Mouse (Mus musculus): ENCODE results near the gene Cybrd1. TPM values are rescaled to one million over a fixed set of nuclear protein-coding genes. Genes with fewer than 3 reads are reported as not detected.

Gene Cybrd1
- polyA plus RNA-seq, 1 experiment from 2014 or later, result 0.05 TPM

GRCm38 (mm10) chr2:71152170-71152569, 34.4 kb downstream of the Cybrd1 start:
- in situ Hi-C loops (cut with MboI; ENCODE audit: low pct_unique_long_range_greater_than_20kb), result loop anchor here (10.0 kb wide), 1 partner anchor 73 kb away; no protein-coding TSS in a partner anchor
- ATAC-seq (no peak), DNase-seq (ENCODE audit: low read depth, low spot score) (no peak)
- peak; percentile 24 for TF ChIP-seq CTCF (IDR thresholded peaks at IDR 0.05)
- no peaks in the 10 kb centered on the region for H3K27me3 ChIP-seq
- ChIA-PET POLR2A (no interaction called here), CTCF (interaction anchor here (1.4 kb wide), 1 partner anchor 21 kb away, joined by 3 read pairs; no protein-coding TSS in a partner anchor)

GRCm38 (mm10) chr2:71155486-71155885, 37.8 kb downstream of the Cybrd1 start:
- ATAC-seq (no peak), DNase-seq (ENCODE audit: low read depth, low spot score) (no peak)
- H3K27me3 ChIP-seq, result no peaks in the 10 kb centered on the region
- peak; percentile 93 for TF ChIP-seq CTCF (IDR thresholded peaks at IDR 0.05)
- ChIA-PET CTCF (interaction anchor here (0.6 to 2.4 kb wide), 24 partner anchors 9 to 134 kb away, joined by 3 to 11 read pairs (median 3); partner anchors contain the start of gene Cybrd1), POLR2A (no interaction called here)
- in situ Hi-C loops (cut with MboI; ENCODE audit: low pct_unique_long_range_greater_than_20kb), result loop anchor here (10.0 kb wide), 1 partner anchor 69 kb away; no protein-coding TSS in a partner anchor

DNA sequence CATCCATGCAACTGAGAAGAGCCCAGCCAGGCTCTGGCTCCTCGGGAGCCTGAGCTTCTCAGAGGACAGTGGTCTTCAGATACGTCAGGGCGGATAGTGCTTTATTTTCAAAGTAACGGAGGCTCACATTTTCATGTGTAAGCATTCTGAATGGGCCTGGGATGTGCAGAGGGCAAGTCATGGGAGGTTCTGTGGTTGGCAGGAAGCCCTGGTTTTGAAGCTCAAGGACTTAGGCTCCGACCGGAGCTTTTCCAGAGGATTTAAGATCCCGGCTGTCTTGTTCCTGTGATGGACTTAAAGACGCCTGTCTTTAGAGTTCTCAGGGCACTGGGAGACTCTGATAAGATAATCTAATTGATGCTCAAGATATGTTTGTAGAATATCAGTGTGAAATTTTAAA, 38.7 kb downstream of the Cybrd1 start:
- POLR2A ChIA-PET, result no interaction called here
- in situ Hi-C loops (cut with MboI; ENCODE audit: low pct_unique_long_range_greater_than_20kb), result loop anchor here (10.0 kb wide), 1 partner anchor 68 kb away; no protein-coding TSS in a partner anchor
- no peak for TF ChIP-seq CTCF (IDR thresholded peaks at IDR 0.05)
- CTCF ChIA-PET, result interaction anchor here (0.9 to 1.8 kb wide), 10 partner anchors 8 to 237 kb away, joined by 3 to 8 read pairs (median 3); no protein-coding TSS in a partner anchor
- ATAC-seq (no peak), DNase-seq (ENCODE audit: low read depth, low spot score) (no peak)
- no peaks in the 10 kb centered on the region for H3K27me3 ChIP-seq

GRCm38 (mm10) chr2:71157881-71158280, 40.2 kb downstream of the Cybrd1 start:
- POLR2A ChIA-PET, result no interaction called here
- DNase-seq (ENCODE audit: low read depth, low spot score), result no peak

GRCm38 (mm10) chr2:71159576-71160306, 42.0 kb downstream of the Cybrd1 start:
- CTCF ChIA-PET, result interaction anchor here (1.1 to 1.8 kb wide), 2 partner anchors 13 to 73 kb away, joined by 3 to 6 read pairs; no protein-coding TSS in a partner anchor
- in situ Hi-C loops (cut with MboI; ENCODE audit: low pct_unique_long_range_greater_than_20kb), result loop anchor here (10.0 kb wide), 1 partner anchor 65 kb away; no protein-coding TSS in a partner anchor
- DNase-seq (ENCODE audit: low read depth, low spot score) (no peak), ATAC-seq (no peak)
- H3K27me3 ChIP-seq, result no peaks in the 10 kb centered on the region
- TF ChIP-seq CTCF (IDR thresholded peaks at IDR 0.05), result no peak
- POLR2A ChIA-PET, result no interaction called here

More at GRCm38 (mm10) chr2:71157881-71158280, 40.2 kb downstream of the Cybrd1 start:
- CTCF ChIA-PET, result interaction anchor here (1.0 kb wide), 1 partner anchor 9 kb away, joined by 4 read pairs; no protein-coding TSS in a partner anchor
- in situ Hi-C loops (cut with MboI; ENCODE audit: low pct_unique_long_range_greater_than_20kb), result loop anchor here (10.0 kb wide), 1 partner anchor 67 kb away; no protein-coding TSS in a partner anchor
- no peaks in the 10 kb centered on the region for H3K27me3 ChIP-seq
- ATAC-seq, result no peak
- TF ChIP-seq CTCF (IDR thresholded peaks at IDR 0.05), result no peak

- DNase-seq (ENCODE audit: low read depth, low spot score), result no peak
- no peak for ATAC-seq
- ChIA-PET POLR2A (interaction anchor here (1.0 kb wide), 1 partner anchor 53 kb away, joined by 3 read pairs; no protein-coding TSS in a partner anchor), CTCF (interaction anchor here (1.8 kb wide), 1 partner anchor 12 kb away, joined by 6 read pairs; no protein-coding TSS in a partner anchor)
- H3K27me3 ChIP-seq, result no peaks in the 10 kb centered on the region
- in situ Hi-C loops (cut with MboI; ENCODE audit: low pct_unique_long_range_greater_than_20kb), result no loop called here
- TF ChIP-seq CTCF (IDR thresholded peaks at IDR 0.05), result no peak
Measured at GRCm38 (mm10) chr2:71160307-71160861, 42.7 kb downstream of the Cybrd1 start.

DNA sequence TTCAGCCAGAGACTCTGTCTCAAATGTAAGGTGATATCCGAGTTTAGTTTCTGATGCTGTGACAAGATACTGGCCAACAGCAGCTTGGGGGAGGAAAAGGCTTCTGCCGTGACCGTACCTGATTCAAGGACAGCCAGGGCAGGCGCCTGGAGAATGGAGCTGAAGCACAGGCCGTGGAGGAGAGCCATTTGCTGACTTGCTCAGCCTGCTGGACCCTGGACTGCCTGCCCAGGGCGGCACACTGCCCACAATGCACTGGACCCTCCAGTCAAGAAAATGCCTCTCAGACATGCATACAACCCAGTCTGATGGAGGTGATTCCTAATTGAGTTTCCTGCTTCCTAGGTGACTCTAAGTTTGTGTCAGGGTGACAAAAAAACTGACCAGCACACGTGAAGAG, 43.8 kb downstream of the Cybrd1 start:
- no peak for DNase-seq (ENCODE audit: low read depth, low spot score)
- in situ Hi-C loops (cut with MboI; ENCODE audit: low pct_unique_long_range_greater_than_20kb), result no loop called here
- no peak for ATAC-seq
- ChIA-PET CTCF (interaction anchor here (1.2 kb wide), 1 partner anchor 27 kb away, joined by 3 read pairs; no protein-coding TSS in a partner anchor), POLR2A (no interaction called here)
- no peak for TF ChIP-seq CTCF (IDR thresholded peaks at IDR 0.05)
- no peaks in the 10 kb centered on the region for H3K27me3 ChIP-seq

DNA sequence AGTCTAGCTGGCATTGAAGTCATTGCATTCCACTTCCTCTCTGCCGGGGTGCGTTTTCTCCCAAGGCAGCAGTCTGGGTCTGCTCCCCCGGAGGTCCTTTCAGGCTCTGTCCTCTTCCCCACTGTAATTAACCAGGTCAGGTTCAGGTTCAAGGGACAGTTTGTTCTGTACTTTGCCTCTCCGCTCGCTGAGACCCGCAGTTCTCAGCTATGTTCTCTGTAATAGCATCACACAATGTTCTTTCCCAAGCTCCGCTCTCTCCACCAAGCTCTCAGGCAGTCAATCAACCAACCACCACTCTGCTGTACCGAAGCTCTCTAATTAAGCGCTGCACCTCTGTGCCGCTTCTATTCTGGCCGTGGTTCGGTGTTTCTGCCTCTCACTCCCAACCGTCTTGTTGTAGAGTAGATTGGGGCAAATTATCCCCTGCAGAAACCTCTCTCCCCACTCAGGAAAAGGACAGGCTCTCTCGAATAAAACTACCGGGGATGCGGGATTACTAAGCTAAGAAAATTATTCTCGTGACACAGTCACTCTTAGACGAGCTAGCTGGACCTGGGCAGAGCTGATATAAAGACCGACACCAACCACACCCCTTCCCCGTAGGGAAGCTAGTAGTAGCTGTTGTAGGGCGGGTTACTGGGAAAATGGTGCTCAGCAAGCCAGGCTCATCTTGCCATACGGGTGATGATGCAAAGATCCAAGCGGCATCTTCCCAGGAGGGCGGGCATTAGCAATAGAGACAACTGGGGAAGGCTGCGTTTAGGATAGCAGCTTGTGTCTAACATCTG, 45.3 kb downstream of the Cybrd1 start:
- no peak for DNase-seq (ENCODE audit: low read depth, low spot score)
- TF ChIP-seq CTCF (IDR thresholded peaks at IDR 0.05), result no peak
- ChIA-PET POLR2A (interaction anchor here (0.7 kb wide), 1 partner anchor 675 kb away, joined by 3 read pairs; no protein-coding TSS in a partner anchor), CTCF (interaction anchor here (0.9 to 1.2 kb wide), 3 partner anchors 16 to 70 kb away, joined by 3 read pairs; no protein-coding TSS in a partner anchor)
- H3K27me3 ChIP-seq, result no peaks in the 10 kb centered on the region
- ATAC-seq, result no peak
- in situ Hi-C loops (cut with MboI; ENCODE audit: low pct_unique_long_range_greater_than_20kb), result no loop called here

DNA sequence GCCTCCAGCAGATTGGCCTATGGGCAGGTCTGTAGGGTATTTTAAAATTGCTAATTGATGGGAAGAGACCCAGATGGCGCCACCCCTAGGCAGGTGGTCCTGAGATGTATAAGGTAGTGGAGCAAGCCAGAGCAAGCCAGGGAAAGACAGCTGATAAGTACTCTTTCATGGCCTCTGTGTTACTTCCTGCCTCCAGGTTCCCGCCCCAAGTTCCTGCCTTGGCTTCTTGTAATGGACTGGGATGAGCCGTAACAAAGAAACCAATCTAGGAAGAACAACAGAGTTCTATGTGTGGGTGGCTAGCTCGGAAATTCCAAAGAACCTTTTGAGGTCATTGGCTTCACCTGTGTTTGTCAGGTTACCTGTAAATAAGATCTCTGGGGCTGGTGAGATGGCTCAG, 49.5 kb downstream of the Cybrd1 start:
- no peak for TF ChIP-seq CTCF (IDR thresholded peaks at IDR 0.05)
- in situ Hi-C loops (cut with MboI; ENCODE audit: low pct_unique_long_range_greater_than_20kb), result no loop called here
- ATAC-seq (no peak), DNase-seq (ENCODE audit: low read depth, low spot score) (no peak)
- ChIA-PET POLR2A (no interaction called here), CTCF (interaction anchor here (0.9 to 1.3 kb wide), 3 partner anchors 9 to 11 kb away, joined by 3 to 4 read pairs (median 4); no protein-coding TSS in a partner anchor)
- H3K27me3 ChIP-seq, result no peaks in the 10 kb centered on the region

- in situ Hi-C loops (cut with MboI; ENCODE audit: low pct_unique_long_range_greater_than_20kb), result no loop called here
- ChIA-PET CTCF (interaction anchor here (1.3 kb wide), 1 partner anchor 13 kb away, joined by 4 read pairs; no protein-coding TSS in a partner anchor), POLR2A (no interaction called here)
- ATAC-seq (no peak), DNase-seq (ENCODE audit: low read depth, low spot score) (no peak)
- TF ChIP-seq CTCF (IDR thresholded peaks at IDR 0.05), result no peak
- no peaks in the 10 kb centered on the region for H3K27me3 ChIP-seq
Measured at GRCm38 (mm10) chr2:71168461-71169021, 50.8 kb downstream of the Cybrd1 start.

Measured in Patski (cell line).